Mouse (Mus musculus): ENCODE measurements around the gene Coasy. TPM values are rescaled to one million over a fixed set of nuclear protein-coding genes. Genes with fewer than 3 reads are reported as not detected.

Coasy gene
- polyA plus RNA-seq, 1 experiment from 2014 or later = 26.8 TPM

- no peak overlapping the region for H3K4me3 ChIP-seq (ENCODE audit: low read depth, low read length)
- no peaks in the 10 kb centered on the region for H3K9me3 ChIP-seq (ENCODE audit: control insufficient read depth, low read length)
- H3K27ac ChIP-seq (replicated peaks) = peak overlapping the region; percentile 94
- TF ChIP-seq EP300 (optimal IDR thresholded peaks at IDR 0.05) = no peak
- TF ChIP-seq CTCF (IDR thresholded peaks at IDR 0.05; ENCODE audit: low read depth) = no peak
- ATAC-seq (ENCODE audit: low FRiP score, low TSS enrichment) = no peak
- no peak overlapping the region for H3K4me2 ChIP-seq (replicated peaks; ENCODE audit: low read depth)
- H3K4me1 ChIP-seq (replicated peaks; ENCODE audit: control insufficient read depth, insufficient read depth) = peaks cover 31% of the 10 kb centered on the region
- H3K36me3 ChIP-seq (ENCODE audit: control insufficient read depth, insufficient read depth, low read length) = 0 out of 2 replicates have a peak, but pooled peaks cover 6% of the 10 kb centered on the region
- no peaks in the 10 kb centered on the region for H3K27me3 ChIP-seq (ENCODE audit: control insufficient read depth, insufficient read depth, low read length)
- H3K9ac ChIP-seq (ENCODE audit: low read length) = peak overlapping the region; percentile 47
- WGBS = 82% methylated on average over 10 of the region's 10 CpGs
- no peak for DNase-seq (ENCODE audit: low spot score)
Measured at GRCm38 (mm10) chr11:101059473-101059872, 22.9 kb upstream of the Coasy start.

- peak; percentile 9; the same call in 1 of the 2 replicates for ATAC-seq (ENCODE audit: low FRiP score, low TSS enrichment)
- 21% methylated on average over 8 of the region's 8 CpGs for WGBS
Measured at GRCm38 (mm10) chr11:101060126-101060525, 22.2 kb upstream of the Coasy start.

GRCm38 (mm10) chr11:101061049-101061448 is 21.3 kb upstream of the Coasy start:
- Histone ChIP-seq H3K27me3 (ENCODE audit: control insufficient read depth, insufficient read depth, low read length) (no peaks in the 10 kb centered on the region), H3K4me3 (ENCODE audit: low read depth, low read length) (no peak overlapping the region), H3K4me2 (replicated peaks; ENCODE audit: low read depth) (no peak overlapping the region), H3K9ac (ENCODE audit: low read length) (no peak overlapping the region), H3K9me3 (ENCODE audit: control insufficient read depth, low read length) (no peaks in the 10 kb centered on the region), H3K36me3 (ENCODE audit: control insufficient read depth, insufficient read depth, low read length) (0 out of 2 replicates have a peak, but pooled peaks cover 3% of the 10 kb centered on the region), H3K4me1 (replicated peaks; ENCODE audit: control insufficient read depth, insufficient read depth) (peaks cover 32% of the 10 kb centered on the region), H3K27ac (replicated peaks) (peak overlapping the region; percentile 94)
- 77% methylated on average over 5 of the region's 5 CpGs for WGBS
- no peak for TF ChIP-seq EP300 (optimal IDR thresholded peaks at IDR 0.05)
- TF ChIP-seq CTCF (IDR thresholded peaks at IDR 0.05; ENCODE audit: low read depth) = no peak; the same call in 1 of the 2 replicates
- ATAC-seq (ENCODE audit: low FRiP score, low TSS enrichment) (no peak), DNase-seq (ENCODE audit: low spot score) (no peak)

More at GRCm38 (mm10) chr11:101060126-101060525, 22.2 kb upstream of the Coasy start:
- H3K36me3 ChIP-seq (ENCODE audit: control insufficient read depth, insufficient read depth, low read length) = 0 out of 2 replicates have a peak, but pooled peaks cover 6% of the 10 kb centered on the region
- H3K27ac ChIP-seq (replicated peaks) = peak overlapping the region; percentile 94
- H3K9ac ChIP-seq (ENCODE audit: low read length) = peak overlapping the region; percentile 47
- peak; percentile 71 for DNase-seq (ENCODE audit: low spot score)
- peaks cover 34% of the 10 kb centered on the region for H3K4me1 ChIP-seq (replicated peaks; ENCODE audit: control insufficient read depth, insufficient read depth)
- no peak overlapping the region for H3K4me2 ChIP-seq (replicated peaks; ENCODE audit: low read depth)
- H3K4me3 ChIP-seq (ENCODE audit: low read depth, low read length) = no peak overlapping the region
- H3K27me3 ChIP-seq (ENCODE audit: control insufficient read depth, insufficient read depth, low read length) = no peaks in the 10 kb centered on the region
- H3K9me3 ChIP-seq (ENCODE audit: control insufficient read depth, low read length) = no peaks in the 10 kb centered on the region
- TF ChIP-seq CTCF (IDR thresholded peaks at IDR 0.05; ENCODE audit: low read depth) (peak; percentile 53), EP300 (optimal IDR thresholded peaks at IDR 0.05) (peak; percentile 55)

- TF ChIP-seq EP300 (optimal IDR thresholded peaks at IDR 0.05) (no peak), CTCF (IDR thresholded peaks at IDR 0.05; ENCODE audit: low read depth) (peak; percentile 47)
- H3K4me3 ChIP-seq (ENCODE audit: low read depth, low read length) = no peak overlapping the region
- WGBS = 53% methylated on average over 12 of the region's 12 CpGs
- H3K27me3 ChIP-seq (ENCODE audit: control insufficient read depth, insufficient read depth, low read length) = no peaks in the 10 kb centered on the region
- H3K36me3 ChIP-seq (ENCODE audit: control insufficient read depth, insufficient read depth, low read length) = 0 out of 2 replicates have a peak, but pooled peaks cover 3% of the 10 kb centered on the region
- ATAC-seq (ENCODE audit: low FRiP score, low TSS enrichment) (no peak), DNase-seq (ENCODE audit: low spot score) (no peak)
- no peak overlapping the region for H3K4me2 ChIP-seq (replicated peaks; ENCODE audit: low read depth)
- no peak overlapping the region for H3K9ac ChIP-seq (ENCODE audit: low read length)
- H3K9me3 ChIP-seq (ENCODE audit: control insufficient read depth, low read length) = no peaks in the 10 kb centered on the region
- peak overlapping the region; percentile 94 for H3K27ac ChIP-seq (replicated peaks)
- H3K4me1 ChIP-seq (replicated peaks; ENCODE audit: control insufficient read depth, insufficient read depth) = peaks cover 25% of the 10 kb centered on the region
Measured at GRCm38 (mm10) chr11:101062165-101062884, 20.0 kb upstream of the Coasy start.

GRCm38 (mm10) chr11:101062971-101063675 is 19.2 kb upstream of the Coasy start:
- peak; percentile 19 for ATAC-seq (ENCODE audit: low FRiP score, low TSS enrichment)
- Histone ChIP-seq H3K9ac (ENCODE audit: low read length) (no peak overlapping the region; the same call in 1 of the 2 replicates), H3K27me3 (ENCODE audit: control insufficient read depth, insufficient read depth, low read length) (no peaks in the 10 kb centered on the region), H3K27ac (replicated peaks) (peak overlapping the region; percentile 94), H3K4me1 (replicated peaks; ENCODE audit: control insufficient read depth, insufficient read depth) (peaks cover 24% of the 10 kb centered on the region), H3K36me3 (ENCODE audit: control insufficient read depth, insufficient read depth, low read length) (0 out of 2 replicates have a peak, but pooled peaks cover 3% of the 10 kb centered on the region), H3K4me2 (replicated peaks; ENCODE audit: low read depth) (no peak overlapping the region), H3K9me3 (ENCODE audit: control insufficient read depth, low read length) (no peaks in the 10 kb centered on the region), H3K4me3 (ENCODE audit: low read depth, low read length) (no peak overlapping the region)
- WGBS = 51% methylated on average over 14 of the region's 14 CpGs
- no peak for TF ChIP-seq CTCF (IDR thresholded peaks at IDR 0.05; ENCODE audit: low read depth)
- no peak for TF ChIP-seq EP300 (optimal IDR thresholded peaks at IDR 0.05)
- DNase-seq (ENCODE audit: low spot score) = no peak
